Mouse (Mus musculus) CH12.LX (cell line): ENCODE results near the gene Lrrc9. TPM values are rescaled to one million over a fixed set of nuclear protein-coding genes. Genes with fewer than 3 reads are reported as not detected.

Experiments used
- DNase-seq: peaks from one replicate; pipeline ENCODE4 v3.0.0-alpha.2; 2013; ENCODE audit errors: extremely low read depth
- H3K27ac ChIP-seq: 2 replicates; pipeline ENCODE4 v1.5.1; 2012; ENCODE audit warnings: low read depth, mild to moderate bottlenecking, control low read depth, moderate library complexity; ENCODE audit not compliant: insufficient read depth
- H3K27me3 ChIP-seq: replicated peaks from 2 replicates; pipeline ENCODE3; 2012; ENCODE audit warnings: inconsistent platforms
- H3K36me3 ChIP-seq, 2 experiments: replicated peaks in 1 of 2; 2 replicates each; pipeline versions ENCODE3 to v1.6.1; 2012; ENCODE audit warnings: inconsistent platforms in 1 of 2, low read length in 1 of 2, mild to moderate bottlenecking in 1 of 2, mixed read lengths in 1 of 2, moderate library complexity in 1 of 2; ENCODE audit not compliant: control insufficient read depth in 1 of 2, insufficient read depth in 1 of 2
- H3K4me1 ChIP-seq, 2 experiments: 2 replicates each; pipeline ENCODE4 v1.6.1; 2012; ENCODE audit warnings: inconsistent platforms in 1 of 2, moderate library complexity in 1 of 2; ENCODE audit not compliant: insufficient read depth in 2 of 2, control insufficient read depth in 1 of 2
- H3K4me2 ChIP-seq: 2 replicates; pipeline ENCODE4 v1.6.1; 2012; ENCODE audit warnings: low read depth, mild to moderate bottlenecking, control low read depth; ENCODE audit not compliant: poor library complexity, insufficient read depth, severe bottlenecking
- H3K4me3 ChIP-seq, 3 experiments: fragments of 150-350 bp in 1 of 3; sonication (generic) in 1 of 3; replicated peaks in 1 of 3; 2 replicates each; pipeline versions ENCODE3 to v1.5.1; 2011 to 2012; ENCODE audit warnings: low read depth in 2 of 3, low read length in 2 of 3, mild to moderate bottlenecking in 2 of 3, moderate library complexity in 2 of 3, control low read depth in 1 of 3, improper control_type of control experiment in 1 of 3, inconsistent platforms in 1 of 3, mixed read lengths in 1 of 3; ENCODE audit not compliant: poor library complexity in 1 of 3
- H3K79me2 ChIP-seq: replicated peaks from 2 replicates; pipeline ENCODE4 v1.6.1; 2012; ENCODE audit warnings: mild to moderate bottlenecking, moderate library complexity; ENCODE audit not compliant: control insufficient read depth, poor library complexity, insufficient read depth, severe bottlenecking; ENCODE audit errors: extremely low read depth
- H3K9ac ChIP-seq: 2 replicates; pipeline ENCODE4 v1.6.1; 2012; ENCODE audit warnings: low read depth, mild to moderate bottlenecking, control low read depth, moderate library complexity; ENCODE audit not compliant: insufficient read depth
- H3K9me3 ChIP-seq: replicated peaks from 2 replicates; pipeline ENCODE3; 2012; ENCODE audit warnings: low read length, inconsistent platforms, mixed read lengths
- BHLHE40 ChIP-seq: IDR thresholded peaks from 2 replicates; pipeline ENCODE4 v1.6.1; 2011; ENCODE audit warnings: mild to moderate bottlenecking, low read depth, low read length, improper control_type of control experiment
- CHD2 ChIP-seq: IDR thresholded peaks from 2 replicates; pipeline ENCODE4 v1.6.1; 2011; ENCODE audit warnings: low read length, improper control_type of control experiment
- CTCF ChIP-seq, 2 experiments: IDR thresholded peaks in 1 of 2; conservative IDR thresholded peaks in 1 of 2; 2 replicates each; pipeline ENCODE4 v1.5.1; 2011 to 2012; ENCODE audit warnings: low read depth in 2 of 2, low read length in 2 of 2, improper control_type of control experiment in 1 of 2, inconsistent platforms in 1 of 2, mild to moderate bottlenecking in 1 of 2, moderate library complexity in 1 of 2
- E2F4 ChIP-seq: IDR thresholded peaks from 2 replicates; pipeline ENCODE4 v1.6.1; 2011; ENCODE audit warnings: low read depth, low read length, improper control_type of control experiment; ENCODE audit not compliant: insufficient replicate concordance
- EP300 ChIP-seq: IDR thresholded peaks from 2 replicates; pipeline ENCODE4 v1.6.1; 2011; ENCODE audit warnings: low read length, improper control_type of control experiment
- HCFC1 ChIP-seq: IDR thresholded peaks from 2 replicates; pipeline ENCODE4 v1.6.1; 2012; ENCODE audit warnings: low read depth, mild to moderate bottlenecking, inconsistent platforms, low read length, improper control_type of control experiment
- IRF4 ChIP-seq: IDR thresholded peaks from 2 replicates; pipeline ENCODE4 v1.6.1; 2014; ENCODE audit warnings: low read depth, mild to moderate bottlenecking, inconsistent platforms, low read length, improper control_type of control experiment
- JUN ChIP-seq: IDR thresholded peaks from 2 replicates; pipeline ENCODE4 v1.6.1; 2011; ENCODE audit warnings: low read depth, mild to moderate bottlenecking, low read length, improper control_type of control experiment, moderate library complexity; ENCODE audit not compliant: insufficient read depth
- JUND ChIP-seq: conservative IDR thresholded peaks from 2 replicates; pipeline ENCODE4 v1.6.1; 2011; ENCODE audit warnings: low read depth, low read length, improper control_type of control experiment
- KAT2A ChIP-seq: IDR thresholded peaks from 2 replicates; pipeline ENCODE4 v1.6.1; 2012; ENCODE audit warnings: low read length, improper control_type of control experiment, inconsistent platforms; ENCODE audit not compliant: insufficient replicate concordance
- MAX ChIP-seq: IDR thresholded peaks from 2 replicates; pipeline ENCODE4 v1.6.1; 2011; ENCODE audit warnings: low read length, improper control_type of control experiment
- MAZ ChIP-seq: IDR thresholded peaks from 2 replicates; pipeline ENCODE4 v1.6.1; 2012; ENCODE audit warnings: low read depth, mild to moderate bottlenecking, inconsistent platforms, low read length, improper control_type of control experiment, moderate library complexity
- MEF2A ChIP-seq: IDR thresholded peaks from 2 replicates; pipeline ENCODE4 v1.6.1; 2014; ENCODE audit warnings: low read depth, mild to moderate bottlenecking, inconsistent platforms, low read length, improper control_type of control experiment, borderline replicate concordance
- MXI1 ChIP-seq: IDR thresholded peaks from 2 replicates; pipeline ENCODE4 v1.6.1; 2011; ENCODE audit warnings: mild to moderate bottlenecking, low read depth, low read length, improper control_type of control experiment
- MYC ChIP-seq: IDR thresholded peaks from 2 replicates; pipeline ENCODE4 v1.6.1; 2011; ENCODE audit warnings: low read depth, mild to moderate bottlenecking, improper control_type of control experiment, low read length
- NELFE ChIP-seq: IDR thresholded peaks from 2 replicates; pipeline ENCODE4 v1.6.1; 2011; ENCODE audit warnings: low read depth, low read length, improper control_type of control experiment
- POLR2A ChIP-seq: IDR thresholded peaks from 2 replicates; pipeline ENCODE4 v1.6.1; 2011; ENCODE audit warnings: low read depth, mild to moderate bottlenecking, improper control_type of control experiment, low read length
- RAD21 ChIP-seq: IDR thresholded peaks from 2 replicates; pipeline ENCODE4 v1.6.1; 2011; ENCODE audit warnings: low read depth, mild to moderate bottlenecking, low read length, improper control_type of control experiment, moderate library complexity
- RCOR1 ChIP-seq: conservative IDR thresholded peaks from 2 replicates; pipeline ENCODE4 v1.6.1; 2012; ENCODE audit warnings: low read depth, mild to moderate bottlenecking, inconsistent platforms, low read length, improper control_type of control experiment
- SIN3A ChIP-seq: IDR thresholded peaks from 2 replicates; pipeline ENCODE4 v1.6.1; 2012; ENCODE audit warnings: low read length, improper control_type of control experiment, inconsistent platforms
- SMC3 ChIP-seq: IDR thresholded peaks from 2 replicates; pipeline ENCODE4 v1.6.1; 2011; ENCODE audit warnings: low read depth, low read length, improper control_type of control experiment
- TBP ChIP-seq: conservative IDR thresholded peaks from 2 replicates; pipeline ENCODE4 v1.6.1; 2011; ENCODE audit warnings: low read depth, low read length, improper control_type of control experiment
- USF1 ChIP-seq: IDR thresholded peaks from 2 replicates; pipeline ENCODE4 v1.6.1; 2014; ENCODE audit warnings: low read depth, mild to moderate bottlenecking, inconsistent platforms, low read length, improper control_type of control experiment
- USF2 ChIP-seq: conservative IDR thresholded peaks from 2 replicates; pipeline ENCODE4 v1.6.1; 2011; ENCODE audit warnings: low read depth, low read length, improper control_type of control experiment
- ZC3H11A ChIP-seq: IDR thresholded peaks from 2 replicates; pipeline ENCODE4 v1.6.1; 2012; ENCODE audit warnings: low read depth, mild to moderate bottlenecking, inconsistent platforms, low read length, improper control_type of control experiment
- ZKSCAN1 ChIP-seq: IDR thresholded peaks from 2 replicates; pipeline ENCODE4 v1.6.1; 2012; ENCODE audit warnings: low read depth, inconsistent platforms, low read length, improper control_type of control experiment, borderline replicate concordance
- ZMIZ1 ChIP-seq: IDR thresholded peaks from 2 replicates; pipeline ENCODE4 v1.6.1; 2012; ENCODE audit warnings: low read depth, mild to moderate bottlenecking, inconsistent platforms, low read length, improper control_type of control experiment
- dilution Hi-C: fragments of 300-500 bp; cut with MboI; formaldehyde crosslinking; loops from 2 replicates; pipeline ENCODE4 v1.14.3; 2020; ENCODE audit warnings: low sequenced_read_pairs; ENCODE audit not compliant: extremely low pct_unique_long_range_greater_than_20kb, extremely low pct_ligation_motif_present
- in situ Hi-C: fragments of 300-500 bp; cut with MboI; formaldehyde crosslinking; loops from 3 replicates; pipeline ENCODE4 v1.14.3; 2019; ENCODE audit warnings: low sequenced_read_pairs, low pct_ligation_motif_present, low pct_unique_long_range_greater_than_20kb, mixed read lengths
- polyA plus RNA-seq: library from polyadenylated mRNA; unstranded; fragments of >175 nt; gene quantifications from 2 replicates; pipeline ENCODE4 v1.2.1, GENCODE M21; 2012; ENCODE audit warnings: low read depth; ENCODE audit not compliant: insufficient read length
- total RNA-seq, 2 experiments: library from RNA; depleted of rRNA; stranded (reverse); fragments of 300-350 nt in 1 of 2; fragments of >200 nt in 1 of 2; gene quantifications; 2 replicates each; pipeline ENCODE4 v1.2.3; 2012 to 2014

Gene Lrrc9
- total and polyA plus RNA-seq, 3 experiments = not detected

- Histone ChIP-seq H3K9ac (no peak overlapping the region), H3K4me3 (no peak overlapping the region), H3K4me1 (no peaks in the 10 kb centered on the region), H3K27me3 (no peaks in the 10 kb centered on the region), H3K79me2 (no peaks in the 10 kb centered on the region), H3K4me2 (no peak overlapping the region), H3K9me3 (no peaks in the 10 kb centered on the region), H3K36me3 (no peaks in the 10 kb centered on the region), H3K27ac (no peak overlapping the region)
- TF ChIP-seq RAD21 = no peak
- no peak for TF ChIP-seq BHLHE40
- no peak for TF ChIP-seq POLR2A
- no peak for TF ChIP-seq RCOR1
- no peak for TF ChIP-seq ZKSCAN1
- TF ChIP-seq MAZ = no peak
- no peak for TF ChIP-seq KAT2A
- TF ChIP-seq USF2 = no peak
- TF ChIP-seq MYC = no peak
- TF ChIP-seq EP300 = no peak
- TF ChIP-seq IRF4 = no peak
- no peak for TF ChIP-seq NELFE
- no peak for TF ChIP-seq HCFC1
- DNase-seq = no peak
- in situ Hi-C loops = no loop called here
- dilution Hi-C loops = no loop called here
These were observed 55.4 kb downstream of the Lrrc9 start for GRCm38 (mm10) chr12:72496866-72497600.

- H3K9me3 ChIP-seq = no peaks in the 10 kb centered on the region
- dilution Hi-C loops (no loop called here), in situ Hi-C loops (loop anchor here (5.0 kb wide), 1 partner anchor 47 kb away; no protein-coding TSS in a partner anchor)
- no peak for DNase-seq
- 0 out of 4 replicates have a peak, but pooled peaks cover 0 to under 1% of the 10 kb centered on the region in 2 experiments for H3K4me1 ChIP-seq
- H3K27ac ChIP-seq = no peak overlapping the region
- no peaks in the 10 kb centered on the region for H3K79me2 ChIP-seq
- H3K9ac ChIP-seq = no peak overlapping the region
- TF ChIP-seq E2F4 (no peak), KAT2A (no peak), MAX (no peak), TBP (no peak), USF2 (no peak), MXI1 (no peak), SIN3A (no peak), ZC3H11A (no peak), CHD2 (no peak), EP300 (no peak), JUND (no peak), SMC3 (no peak), ZMIZ1 (no peak), MEF2A (no peak), CTCF (conservative IDR thresholded peaks at IDR 0.05 in 1 of 2, IDR thresholded peaks at IDR 0.05 in 1 of 2; ENCODE audit: low read depth in 2 of 2, low read length in 2 of 2) (no peak), JUN (no peak), USF1 (no peak), MYC (no peak)
- H3K4me2 ChIP-seq = no peak overlapping the region
- H3K36me3 ChIP-seq = no peaks in the 10 kb centered on the region
- H3K4me3 ChIP-seq = no peak overlapping the region
- no peaks in the 10 kb centered on the region for H3K27me3 ChIP-seq
These were observed 67.9 kb downstream of the Lrrc9 start for GRCm38 (mm10) chr12:72509606-72510005.
